20 mouse cellular contexts compared by ENCODE assay signal in the genomic region with DNA sequence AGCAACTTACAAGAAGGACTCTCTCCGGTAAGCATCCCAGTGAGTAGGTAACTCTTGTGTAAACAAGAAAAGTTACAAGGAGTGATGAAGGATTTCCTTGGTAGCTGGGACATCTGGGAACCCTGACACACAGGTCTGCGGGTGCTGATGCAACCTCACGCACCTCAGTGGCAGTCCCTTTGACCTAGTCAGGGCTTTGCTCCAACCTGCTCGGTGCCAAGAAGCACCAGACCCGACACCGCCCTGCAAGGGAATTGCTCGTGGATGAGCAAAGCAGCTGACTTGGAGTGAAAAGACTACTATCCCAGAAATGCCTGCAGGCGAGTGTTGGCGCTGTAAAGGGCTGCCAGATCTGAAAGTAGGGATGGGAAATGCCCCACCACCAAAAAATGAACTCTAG.
DNase-seq lines count a peak whose midpoint lies in the region; ATAC-seq and TF ChIP-seq lines count a peak whose summit lies in the region.
"Had no signal": no experiment of that assay in that cellular context is flagged by ENCODE, and none has a peak within 500 bp of the region (broad histone marks: within the 10 kb centered on the region; RNA-seq: fewer than 3 reads in every experiment).

No protein-coding gene starts in this region.

- no peaks in the 10 kb centered on the region for H3K27me3 ChIP-seq in kidney, embryonic 15.5 days
- H3K27me3 ChIP-seq: Patski had no signal

- H3K4me3 ChIP-seq in gastrocnemius, adult 2 months = no peak overlapping the region
- H3K4me3 ChIP-seq in kidney, embryonic 15.5 days (replicated peaks) = no peak overlapping the region

- no peak for ATAC-seq in kidney, embryonic 15.5 days (replicated peaks; ENCODE audit: low FRiP score)
- ATAC-seq: activated CD4-positive, CD25-positive, alpha-beta regulatory T cell, adult 4 months; CD4-positive, CD25-positive, alpha-beta regulatory T cell, adult 4 months; Patski had no signal

- H3K9me3 ChIP-seq in kidney, embryonic 15.5 days (replicated peaks) = no peaks in the 10 kb centered on the region

- peaks cover 10% of the 10 kb centered on the region; the same call in 1 of the 2 replicates for H3K4me1 ChIP-seq in kidney, embryonic 15.5 days

- DNase-seq in gastrocnemius, adult 2 months = peak; percentile 36
- no peak for DNase-seq in gastrocnemius, postnatal 4 days (ENCODE audit: low spot score in 2 of 2)
- peak; percentile 51 for DNase-seq in urinary bladder, postnatal 14 days (ENCODE audit: low spot score)
- DNase-seq in urinary bladder, postnatal 4 days (ENCODE audit: low spot score in 2 of 2) = no peak
- DNase-seq in 3134 (ENCODE audit: extremely low read depth, insufficient read length, low spot score) = peak; percentile 58
- DNase-seq: adrenal gland, adult 2 months; adrenal gland, adult 8-10 months; adrenal gland, postnatal 10 days; adrenal gland, postnatal 14 days; adrenal gland, postnatal 25 days; adrenal gland, postnatal 36 days; B cell, adult 2 months; cerebellum, adult 11 months; cerebellum, adult 11-12 months; cerebellum, adult 18-20 months had no signal

- no peak for TF ChIP-seq CTCF in gastrocnemius, adult 2 months (IDR thresholded peaks at IDR 0.05)

- H3K27ac ChIP-seq in gastrocnemius, adult 2 months = no peak overlapping the region
- H3K27ac ChIP-seq in kidney, embryonic 15.5 days = no peak overlapping the region

- no peak overlapping the region for H3K4me2 ChIP-seq in kidney, embryonic 15.5 days

- H3K36me3 ChIP-seq in kidney, embryonic 15.5 days = no peaks in the 10 kb centered on the region
- H3K36me3 ChIP-seq: G1E had no signal

- intact Hi-C loops in gastrocnemius, adult 2 months (cut with DNase I) = no loop called here

- WGBS in kidney, embryonic 15.5 days = 90% methylated on average over 9 of the region's 9 CpGs

- H3K9ac ChIP-seq in kidney, embryonic 15.5 days = no peak overlapping the region

Comparison
In these comparisons a context has a peak if more than half of its experiments do, and no peak if none do; other contexts are left out.
1. DNase-seq: peak in gastrocnemius, adult 2 months (single experiment), urinary bladder, postnatal 14 days (single experiment) and 3134 (single experiment); none in gastrocnemius, postnatal 4 days (0 of 2) and urinary bladder, postnatal 4 days (0 of 2).